Mouse (Mus musculus): ENCODE data around the gene Pdlim1.

GRCm38 (mm10) chr19:40297798-40298144 lies 26.1 kb upstream of the Pdlim1 start:
- no peak for TF ChIP-seq CTCF (IDR thresholded peaks at IDR 0.05; ENCODE audit: low read depth, low read length)
- no peak for TF ChIP-seq POLR2A (IDR thresholded peaks at IDR 0.05; ENCODE audit: borderline replicate concordance, low read depth, low read length)

All from bone marrow macrophage, adult 2 months (primary cell).